Mouse (Mus musculus) lung, adult 2 months (tissue): Measurements from ENCODE around the gene Rnf167.

Experiments used
- CTCF ChIP-seq: fragments of 200-500 bp; IDR thresholded peaks from 2 replicates; pipeline ENCODE4 v1.5.1; 2011; ENCODE audit warnings: mild to moderate bottlenecking, low read length, control low read depth; ENCODE audit not compliant: insufficient read depth
- POLR2A ChIP-seq: fragments of 200-500 bp; IDR thresholded peaks from 2 replicates; pipeline ENCODE4 v1.6.1; 2011; ENCODE audit warnings: low read depth, mild to moderate bottlenecking, control low read depth, low read length, borderline replicate concordance; ENCODE audit errors: extremely low read depth

DNA sequence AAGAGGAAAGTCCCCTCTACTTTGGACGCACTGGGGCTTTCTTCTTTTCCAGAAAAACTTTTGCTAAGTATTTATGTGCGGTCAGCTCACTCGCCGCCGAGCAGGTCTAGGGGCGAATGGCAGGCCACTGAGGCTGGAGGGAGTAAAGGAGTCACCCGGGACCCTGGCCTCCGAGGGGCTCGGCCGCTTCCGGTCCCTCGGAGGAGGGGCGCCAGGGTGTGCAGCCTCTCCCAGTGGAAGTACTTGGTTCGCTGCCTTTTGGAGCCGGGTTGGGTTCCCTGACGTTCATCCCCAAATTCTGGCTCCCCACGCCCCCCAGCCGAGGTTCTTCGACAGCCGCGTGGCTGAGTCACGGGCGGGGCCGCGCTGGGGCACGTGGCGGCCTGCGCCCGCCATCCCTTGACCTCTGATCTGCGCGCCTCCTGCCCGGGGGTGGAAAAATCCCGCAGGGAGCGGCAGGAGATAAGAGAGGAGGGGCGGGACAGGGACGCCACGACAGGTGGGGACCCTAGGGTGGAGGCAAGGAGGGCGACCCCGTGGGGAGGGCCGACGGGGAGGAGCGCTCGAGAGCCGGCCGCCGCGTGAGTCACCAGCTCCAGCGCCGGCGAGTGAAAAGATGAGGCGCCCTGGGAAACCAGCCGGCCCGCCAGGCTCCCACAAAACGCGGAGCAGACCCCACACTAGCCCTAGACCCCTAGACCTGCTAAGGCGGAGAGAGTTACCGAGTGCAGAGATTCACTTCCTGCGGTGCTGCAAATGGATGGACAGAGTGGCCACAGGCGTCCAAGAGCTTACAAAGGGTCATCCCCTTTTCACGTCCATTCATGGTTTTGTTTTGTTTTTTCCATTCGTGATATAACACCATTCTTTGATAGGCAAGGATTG lies 8.8 kb downstream of the Rnf167 start:
- TF ChIP-seq CTCF (no peak), POLR2A (no peak)
